Mouse (Mus musculus) hematopoietic multipotent progenitor cell, adult 10-12 weeks (in vitro differentiated cells): ENCODE data around the gene Gm4559. TPM values are rescaled to one million over a fixed set of nuclear protein-coding genes. Genes with fewer than 3 reads are reported as not detected.

Source experiments
- polyA plus RNA-seq: library from polyadenylated mRNA; stranded (reverse); fragments of >175 nt; gene quantifications from 2 replicates; pipeline ENCODE4 v1.2.3, GENCODE M21; 2012; ENCODE audit warnings: low replicate concordance

Gm4559 gene
- polyA plus RNA-seq = not detected in 2 replicates

GRCm38 (mm10) chr7:142274263-142274662 is at the start of gene Gm4559:
Gene Gm4559 (minus strand): TSS chr7:142274363.

GRCm38 (mm10) chr7:142303249-142303648 is 29.1 kb upstream of the Gm4559 start, which contains the start of gene Krtap5-4:
Gene Krtap5-4 (plus strand): TSS chr7:142303549.

GRCm38 (mm10) chr7:142297018-142297417 is 22.9 kb upstream of the Gm4559 start, which contains the start of gene Krtap5-1:
Gene Krtap5-1 (minus strand): TSS chr7:142297118.

GRCm38 (mm10) chr7:142258254-142258653 is 15.9 kb downstream of the Gm4559 start, which contains the start of gene Gm2431:
Gene Gm2431 (minus strand): TSS chr7:142258354.

GRCm38 (mm10) chr7:142240978-142241377 is 33.2 kb downstream of the Gm4559 start, which contains the start of gene Gm40460:
Gene Gm40460 (minus strand): TSS chr7:142241078.

GRCm38 (mm10) chr7:142229871-142230270 is 44.3 kb downstream of the Gm4559 start, which contains the start of gene Krtap5-5:
Gene Krtap5-5 (minus strand): TSS chr7:142229971.

Other genes with a start within 250 kb of the Gm4559 start
- gene Mob2, start 213.3 kb downstream of the Gm4559 start, polyA plus RNA-seq = 11.6 and 41.1 TPM in 2 replicates
- gene Dusp8, start 178.5 kb downstream of the Gm4559 start, polyA plus RNA-seq = 0.27 and 1.8 TPM in 2 replicates
- not detected in 2 replicates for gene Gm45618, start 153.6 kb downstream of the Gm4559 start, polyA plus RNA-seq
- not detected in 2 replicates for gene Gm39115, start 138.3 kb downstream of the Gm4559 start, polyA plus RNA-seq
- not detected in 2 replicates for gene Gm45337, start 129.8 kb downstream of the Gm4559 start, polyA plus RNA-seq
- not detected in 2 replicates for gene Gm29735, start 117.2 kb downstream of the Gm4559 start, polyA plus RNA-seq
- not detected in 2 replicates for gene Gm4553, start 108.6 kb downstream of the Gm4559 start, polyA plus RNA-seq
- gene Krtap5-2, start 98.4 kb downstream of the Gm4559 start, polyA plus RNA-seq = not detected in 2 replicates
- gene Gm10153, start 84.0 kb downstream of the Gm4559 start, polyA plus RNA-seq = not detected in 2 replicates
- gene Krtap5-3, start 73.0 kb downstream of the Gm4559 start, polyA plus RNA-seq = not detected in 2 replicates
- gene Gm7579, start 62.5 kb downstream of the Gm4559 start, polyA plus RNA-seq = not detected in 2 replicates
- not detected in 2 replicates for gene Krtap5-5, start 44.4 kb downstream of the Gm4559 start, polyA plus RNA-seq
- gene Gm40460, start 33.3 kb downstream of the Gm4559 start, polyA plus RNA-seq = not detected in 2 replicates
- gene Gm2431, start 16.0 kb downstream of the Gm4559 start, polyA plus RNA-seq = not detected in 2 replicates
- not detected in 2 replicates for gene Krtap5-1, start 22.8 kb upstream of the Gm4559 start, polyA plus RNA-seq
- not detected in 2 replicates for gene Krtap5-4, start 29.2 kb upstream of the Gm4559 start, polyA plus RNA-seq
- 41.9 and 231 TPM in 2 replicates for gene Ifitm10, start 99.4 kb upstream of the Gm4559 start, polyA plus RNA-seq
- gene Gm49369, start 108.3 kb upstream of the Gm4559 start, polyA plus RNA-seq = 54.8 and 139 TPM in 2 replicates
- 105 and 131 TPM in 2 replicates for gene Ctsd, start 113.7 kb upstream of the Gm4559 start, polyA plus RNA-seq
- gene Syt8, start 160.5 kb upstream of the Gm4559 start, polyA plus RNA-seq = 0.15 and 1.6 TPM in 2 replicates
- 2.4 and 11.7 TPM in 2 replicates for gene Tnni2, start 167.4 kb upstream of the Gm4559 start, polyA plus RNA-seq
- 568 and 613 TPM in 2 replicates for gene Lsp1, start 186.4 kb upstream of the Gm4559 start, polyA plus RNA-seq
- 4.0 and 7.6 TPM in 2 replicates for gene Tnnt3, start 224.5 kb upstream of the Gm4559 start, polyA plus RNA-seq